Mouse (Mus musculus) thymus, adult 2 months (tissue): ENCODE results near the gene Abhd17c.

Experiments
- CTCF ChIP-seq: fragments of 200-500 bp; IDR thresholded peaks from 2 replicates; pipeline ENCODE4 v1.5.1; 2012; ENCODE audit warnings: mild to moderate bottlenecking, control low read depth, low read length, moderate library complexity, borderline replicate concordance; ENCODE audit not compliant: control insufficient read depth, poor library complexity, insufficient read depth; ENCODE audit errors: extremely low read depth
- POLR2A ChIP-seq: fragments of 200-500 bp; IDR thresholded peaks from 2 replicates; pipeline ENCODE4 v1.6.1; 2012; ENCODE audit warnings: mild to moderate bottlenecking, low read length, control low read depth, moderate library complexity; ENCODE audit not compliant: control insufficient read depth, poor library complexity, insufficient read depth; ENCODE audit errors: extremely low read depth

- TF ChIP-seq CTCF (no peak), POLR2A (no peak)
Measured at GRCm38 (mm10) chr7:84191476-84191875, 39.8 kb upstream of the Abhd17c start.
